Mouse (Mus musculus) cortical plate, adult 2 months (tissue): Measurements from ENCODE around the gene Agfg1.

Source experiments
- CTCF ChIP-seq: fragments of 200-500 bp; IDR thresholded peaks from 2 replicates; pipeline ENCODE4 v1.5.1; 2011; ENCODE audit warnings: mild to moderate bottlenecking, control low read depth, low read length; ENCODE audit not compliant: insufficient read depth; ENCODE audit errors: extremely low read depth
- POLR2A ChIP-seq: fragments of 200-500 bp; IDR thresholded peaks from 2 replicates; pipeline ENCODE4 v1.6.1; 2011; ENCODE audit warnings: mild to moderate bottlenecking, low read length, control low read depth; ENCODE audit not compliant: insufficient read depth; ENCODE audit errors: extremely low read depth

- TF ChIP-seq POLR2A: no peak
- TF ChIP-seq CTCF: no peak
Measured at GRCm38 (mm10) chr1:82837579-82837978, 1.7 kb upstream of the Agfg1 start.
